Mouse (Mus musculus) liver, adult 2 months (tissue): ENCODE data around the gene Ubtf.
"Not testable (repeated sequence)": the region's sequence is repeated elsewhere in the genome, so short reads cannot be mapped to it uniquely, and the experiment has no call there.

Source experiments
- CTCF ChIP-seq: fragments of 200-500 bp; IDR thresholded peaks from 2 replicates; pipeline ENCODE4 v1.5.1; 2011; ENCODE audit warnings: low read depth, low read length, control low read depth
- POLR2A ChIP-seq: fragments of 200-500 bp; IDR thresholded peaks from 2 replicates; pipeline ENCODE4 v1.6.1; 2011; ENCODE audit warnings: low read length, control low read depth; ENCODE audit not compliant: insufficient read depth; ENCODE audit errors: extremely low read depth

GRCm38 (mm10) chr11:102366103-102366502 lies 46.6 kb upstream of the Ubtf start, which contains the start of gene Slc4a1:
- not testable (repeated sequence) for TF ChIP-seq CTCF, POLR2A
